Mouse (Mus musculus) kidney, adult 9 months (tissue): ENCODE measurements around the gene Gm19345.

Experiments used
- DNase-seq: peaks from one replicate; pipeline ENCODE4 v3.0.0; 2022

Gm19345 gene

DNA sequence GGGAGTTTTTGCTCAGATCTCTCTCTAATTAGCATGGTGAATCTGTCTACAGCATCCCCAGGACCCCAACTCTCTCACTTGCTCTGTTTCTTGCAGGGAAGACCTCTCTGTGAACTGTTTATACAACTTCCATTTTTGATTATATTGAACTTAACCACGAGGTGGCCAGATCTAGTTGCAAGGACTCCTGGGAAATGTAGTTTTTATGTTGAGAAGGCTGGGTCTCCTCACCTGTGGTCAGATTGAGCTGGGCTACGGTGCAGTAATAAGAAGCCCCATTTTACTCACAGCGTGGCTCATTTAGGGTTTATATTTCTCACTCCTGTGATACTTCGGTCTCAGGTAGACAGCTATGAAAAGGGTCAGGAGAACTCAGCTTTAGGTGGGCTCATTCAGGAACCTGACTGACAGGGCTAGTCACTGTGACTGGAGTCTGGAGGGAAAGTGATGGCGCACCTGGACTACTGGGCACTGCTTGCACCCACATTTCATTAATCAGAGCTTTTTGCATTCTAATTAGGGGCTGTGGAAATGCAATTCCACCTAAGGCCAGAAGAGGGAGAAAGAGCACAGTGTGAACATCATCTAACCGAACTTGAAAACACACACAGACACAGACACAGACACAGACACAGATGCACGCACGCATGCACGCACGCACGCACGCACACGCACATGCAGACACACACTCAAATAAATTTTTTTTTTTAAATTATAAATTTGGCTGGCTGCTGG lies 24.3 kb downstream of the Gm19345 start:
- DNase-seq: peak; percentile 74

GRCm38 (mm10) chr7:19876781-19877425 lies 25.1 kb downstream of the Gm19345 start:
- DNase-seq: no peak

DNA sequence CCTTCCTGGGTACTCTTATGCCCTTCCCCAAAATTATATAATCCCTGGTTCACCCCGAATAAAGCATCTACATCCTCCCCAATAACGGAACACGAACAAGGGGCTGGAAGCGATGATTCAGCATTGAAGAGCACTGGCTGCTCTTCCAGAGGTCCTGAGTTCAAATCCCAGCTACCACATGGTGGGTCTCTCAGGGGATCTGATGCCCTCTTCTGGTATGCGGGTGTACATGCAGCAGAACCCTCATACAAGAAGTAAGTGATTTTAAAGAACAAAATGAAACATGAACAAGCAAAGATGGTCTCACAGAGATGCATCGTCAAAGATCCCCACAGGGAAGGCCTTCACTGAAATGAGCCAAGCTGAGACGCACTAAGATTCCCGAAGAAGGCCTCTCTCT lies 29.0 kb downstream of the Gm19345 start:
- DNase-seq: no peak

GRCm38 (mm10) chr7:19887849-19888248 lies 36.0 kb downstream of the Gm19345 start, which contains the start of gene Ceacam19:
Ceacam19 (minus strand) TSS chr7:19887965.
- DNase-seq: no peak

GRCm38 (mm10) chr7:19889881-19890280 lies 38.1 kb downstream of the Gm19345 start:
- DNase-seq: peak; percentile 70
